Mouse (Mus musculus) kidney, postnatal 10 days (tissue): ENCODE data around the gene Pon2.

ENCODE experiments used
- DNase-seq: peaks from one replicate; pipeline ENCODE4 v3.0.0; 2021; ENCODE audit warnings: mixed read lengths

Pon2 gene

GRCm38 (mm10) chr6:5222080-5222479 lies 76.2 kb downstream of the Pon2 start:
- DNase-seq = no peak

- no peak for DNase-seq
These were observed 80.1 kb downstream of the Pon2 start for GRCm38 (mm10) chr6:5218190-5218589.
